Mouse (Mus musculus): ENCODE results near the gene Coro1b. TPM values are rescaled to one million over a fixed set of nuclear protein-coding genes. Genes with fewer than 3 reads are reported as not detected.

The Coro1b gene
- total RNA-seq, 1 experiment, result 73.8 TPM

DNA sequence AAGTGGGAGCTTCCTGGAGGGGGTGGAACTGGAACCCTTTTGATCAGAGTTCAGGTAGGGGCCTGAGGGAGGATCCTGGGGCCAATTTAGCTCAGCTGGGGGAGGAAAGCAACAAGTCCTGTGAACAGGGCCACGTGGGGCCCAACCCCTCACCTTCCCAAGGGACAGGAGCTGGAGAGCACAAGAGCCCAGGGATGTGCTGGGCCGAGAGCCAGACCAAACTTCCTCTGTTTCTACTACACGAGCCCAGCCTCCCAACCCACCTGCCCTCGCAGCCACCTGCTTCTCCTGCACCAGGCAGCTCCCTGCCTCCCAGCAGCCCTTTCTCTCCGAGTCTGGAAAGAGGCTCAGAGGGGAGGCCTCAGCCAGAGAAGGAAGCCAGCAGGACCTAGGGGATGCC lies 48.1 kb downstream of the Coro1b start:
- H3K4me1 ChIP-seq (ENCODE audit: control insufficient read depth in 2 of 2, insufficient read depth in 2 of 2, low read length in 2 of 2, poor library complexity in 1 of 2), result peaks cover 2 to 15% of the 10 kb centered on the region in 2 experiments; a peak in 3 of 4 replicates
- no peak for DNase-seq (ENCODE audit: low read depth, low spot score)
- TF ChIP-seq ZC3H11A (IDR thresholded peaks at IDR 0.05; ENCODE audit: borderline replicate concordance, low read depth, low read length), result no peak
- no peak for TF ChIP-seq MAFK (IDR thresholded peaks at IDR 0.05; ENCODE audit: insufficient read depth, low read depth, low read length)
- no peak for TF ChIP-seq HCFC1 (IDR thresholded peaks at IDR 0.05; ENCODE audit: borderline replicate concordance, insufficient read depth, low read length)
- TF ChIP-seq CHD2 (IDR thresholded peaks at IDR 0.05; ENCODE audit: low read depth, low read length), result no peak
- no peak for TF ChIP-seq ZNF384 (IDR thresholded peaks at IDR 0.05; ENCODE audit: low read depth, low read length)
- no peak overlapping the region for H3K4me3 ChIP-seq (ENCODE audit: insufficient read depth in 1 of 2, low read depth in 1 of 2, low read length in 2 of 2, poor library complexity in 1 of 2, severe bottlenecking in 1 of 2)
- H3K36me3 ChIP-seq (ENCODE audit: control insufficient read depth, insufficient read depth, low read length, poor library complexity, severe bottlenecking), result peaks cover 63% of the 10 kb centered on the region
- in situ Hi-C loops (cut with MboI; ENCODE audit: low sequenced_read_pairs in 2 of 2, unreplicated experiment in 2 of 2), result no loop called here
- 0 out of 2 replicates have a peak overlapping the region, but pooled peaks have one; percentile 20 for H3K9ac ChIP-seq (ENCODE audit: insufficient read depth, low read depth, low read length, poor library complexity, severe bottlenecking)
- H3K27ac ChIP-seq (ENCODE audit: insufficient read depth, low read depth, low read length, poor library complexity, severe bottlenecking), result no peak overlapping the region
- no peaks in the 10 kb centered on the region for H3K9me3 ChIP-seq (ENCODE audit: control insufficient read depth, insufficient read depth, low read depth, low read length)

DNA sequence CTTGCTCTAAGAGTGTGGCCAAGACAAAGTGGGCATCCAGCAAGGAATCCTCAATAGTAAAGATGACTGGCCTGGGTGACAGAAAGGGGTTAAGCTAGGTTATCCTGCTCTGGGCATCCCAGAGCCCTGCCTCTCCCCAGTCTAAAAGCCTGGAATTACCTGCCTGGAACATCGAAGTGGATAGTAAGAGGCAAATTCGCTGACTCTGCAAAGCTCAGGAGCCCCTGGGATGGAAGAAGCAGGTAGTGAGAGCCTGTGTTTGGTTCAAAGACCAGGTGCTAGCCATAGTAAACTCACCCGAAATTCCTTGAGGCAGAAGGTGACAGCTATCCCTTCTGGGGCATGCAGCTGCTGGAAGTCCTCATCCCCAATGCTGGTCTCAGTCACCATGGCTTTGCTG lies 48.8 kb downstream of the Coro1b start:
- H3K27ac ChIP-seq (ENCODE audit: insufficient read depth, low read depth, low read length, poor library complexity, severe bottlenecking), result no peak overlapping the region
- H3K4me1 ChIP-seq (ENCODE audit: control insufficient read depth in 2 of 2, insufficient read depth in 2 of 2, low read length in 2 of 2, poor library complexity in 1 of 2), result peaks cover 2 to 15% of the 10 kb centered on the region in 2 experiments; a peak in 2 of 4 replicates
- peaks cover 63% of the 10 kb centered on the region for H3K36me3 ChIP-seq (ENCODE audit: control insufficient read depth, insufficient read depth, low read length, poor library complexity, severe bottlenecking)
- no peak overlapping the region for H3K4me3 ChIP-seq (ENCODE audit: insufficient read depth in 1 of 2, low read depth in 1 of 2, low read length in 2 of 2, poor library complexity in 1 of 2, severe bottlenecking in 1 of 2)
- TF ChIP-seq ZNF384 (IDR thresholded peaks at IDR 0.05; ENCODE audit: low read depth, low read length), result no peak
- TF ChIP-seq CHD2 (IDR thresholded peaks at IDR 0.05; ENCODE audit: low read depth, low read length), result no peak
- no peak for TF ChIP-seq HCFC1 (IDR thresholded peaks at IDR 0.05; ENCODE audit: borderline replicate concordance, insufficient read depth, low read length)
- TF ChIP-seq MAFK (IDR thresholded peaks at IDR 0.05; ENCODE audit: insufficient read depth, low read depth, low read length), result peak; percentile 79
- no peak for TF ChIP-seq ZC3H11A (IDR thresholded peaks at IDR 0.05; ENCODE audit: borderline replicate concordance, low read depth, low read length)
- no peak overlapping the region for H3K9ac ChIP-seq (ENCODE audit: insufficient read depth, low read depth, low read length, poor library complexity, severe bottlenecking)
- no peaks in the 10 kb centered on the region for H3K9me3 ChIP-seq (ENCODE audit: control insufficient read depth, insufficient read depth, low read depth, low read length)
- no peak for DNase-seq (ENCODE audit: low read depth, low spot score)
- in situ Hi-C loops (cut with MboI; ENCODE audit: low sequenced_read_pairs in 2 of 2, unreplicated experiment in 2 of 2), result no loop called here

DNA sequence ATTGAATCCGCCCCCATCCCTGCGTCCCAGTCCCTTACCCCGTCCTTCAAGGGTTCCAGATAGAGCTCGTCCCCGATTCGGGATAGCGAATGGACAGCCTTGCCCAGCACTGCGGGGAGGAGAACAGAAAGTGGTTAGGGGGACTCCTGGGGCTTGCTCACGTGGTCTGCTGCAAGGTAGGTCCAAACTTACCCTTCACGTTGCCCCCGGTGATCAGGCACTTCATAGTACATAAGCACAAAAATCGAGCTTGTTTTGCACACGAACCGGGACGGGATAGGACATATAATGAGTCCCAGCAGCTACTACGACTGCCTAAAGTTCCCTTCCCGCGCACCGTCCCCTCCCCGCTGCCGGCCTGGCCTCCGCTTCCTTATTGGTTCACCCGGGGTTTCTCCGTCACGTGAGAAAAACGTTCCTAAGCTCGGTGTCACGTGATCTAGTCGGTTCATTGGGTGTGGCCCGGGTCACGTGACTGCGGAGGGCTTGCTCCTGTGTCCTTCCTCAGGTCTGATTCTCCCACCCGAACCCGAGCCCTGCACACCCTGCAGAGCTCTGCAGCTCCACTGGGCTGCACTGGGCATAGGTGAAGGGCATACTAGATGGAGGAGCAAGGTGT lies 53.0 kb downstream of the Coro1b start, which contains the start of gene Rad9a:
Gene Rad9a (minus strand): TSS at position 372 of the 619 bp plus-strand sequence.
- peak within 1 kb of the TSS; percentile 90 for H3K9ac ChIP-seq (ENCODE audit: insufficient read depth, low read depth, low read length, poor library complexity, severe bottlenecking)
- H3K4me3 ChIP-seq (ENCODE audit: insufficient read depth in 1 of 2, low read depth in 1 of 2, low read length in 2 of 2, poor library complexity in 1 of 2, severe bottlenecking in 1 of 2), result peak within 1 kb of the TSS; percentile 76 to 83
- H3K9me3 ChIP-seq (ENCODE audit: control insufficient read depth, insufficient read depth, low read depth, low read length), result no peaks in the 10 kb centered on the region
- DNase-seq (ENCODE audit: low read depth, low spot score), result peak; percentile 99
- peak within 1 kb of the TSS; percentile 51; the same call in 1 of the 2 replicates for H3K27ac ChIP-seq (ENCODE audit: insufficient read depth, low read depth, low read length, poor library complexity, severe bottlenecking)
- peaks cover 31% of the 10 kb centered on the region for H3K36me3 ChIP-seq (ENCODE audit: control insufficient read depth, insufficient read depth, low read length, poor library complexity, severe bottlenecking)
- TF ChIP-seq CHD2 (IDR thresholded peaks at IDR 0.05; ENCODE audit: low read depth, low read length), result no peak
- TF ChIP-seq ZNF384 (IDR thresholded peaks at IDR 0.05; ENCODE audit: low read depth, low read length), result no peak
- no peak for TF ChIP-seq ZC3H11A (IDR thresholded peaks at IDR 0.05; ENCODE audit: borderline replicate concordance, low read depth, low read length)
- TF ChIP-seq HCFC1 (IDR thresholded peaks at IDR 0.05; ENCODE audit: borderline replicate concordance, insufficient read depth, low read length), result no peak
- no peak for TF ChIP-seq MAFK (IDR thresholded peaks at IDR 0.05; ENCODE audit: insufficient read depth, low read depth, low read length)
- in situ Hi-C loops (cut with MboI; ENCODE audit: low sequenced_read_pairs in 2 of 2, unreplicated experiment in 2 of 2), result no loop called here
- H3K4me1 ChIP-seq (ENCODE audit: control insufficient read depth in 2 of 2, insufficient read depth in 2 of 2, low read length in 2 of 2, poor library complexity in 1 of 2), result peaks cover 2 to 12% of the 10 kb centered on the region in 2 experiments; a peak in 2 of 4 replicates

DNA sequence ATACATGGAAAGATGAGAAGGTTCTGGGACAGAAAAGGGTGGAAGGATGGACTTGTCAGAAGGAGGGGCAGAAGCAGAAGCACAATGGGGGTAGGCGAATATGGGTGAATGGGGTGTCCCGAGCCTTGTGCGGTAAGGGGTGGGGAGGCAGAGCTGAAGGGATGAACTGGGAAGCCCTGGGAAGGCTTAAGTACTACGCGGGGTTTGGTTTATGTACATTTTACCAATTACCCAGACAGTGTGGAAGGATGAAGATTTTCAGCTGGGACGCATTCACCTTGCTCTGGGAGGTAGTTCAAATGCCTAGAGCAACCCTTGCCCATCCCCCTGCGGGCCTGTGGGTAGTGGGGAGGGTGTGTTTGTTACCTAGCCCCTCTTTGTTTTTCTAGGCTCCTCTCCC lies 53.7 kb downstream of the Coro1b start:
- peaks cover 23% of the 10 kb centered on the region for H3K36me3 ChIP-seq (ENCODE audit: control insufficient read depth, insufficient read depth, low read length, poor library complexity, severe bottlenecking)
- TF ChIP-seq HCFC1 (IDR thresholded peaks at IDR 0.05; ENCODE audit: borderline replicate concordance, insufficient read depth, low read length) (no peak), ZNF384 (IDR thresholded peaks at IDR 0.05; ENCODE audit: low read depth, low read length) (no peak), CHD2 (IDR thresholded peaks at IDR 0.05; ENCODE audit: low read depth, low read length) (no peak), ZC3H11A (IDR thresholded peaks at IDR 0.05; ENCODE audit: borderline replicate concordance, low read depth, low read length) (no peak), MAFK (IDR thresholded peaks at IDR 0.05; ENCODE audit: insufficient read depth, low read depth, low read length) (no peak)
- H3K4me1 ChIP-seq (ENCODE audit: control insufficient read depth in 2 of 2, insufficient read depth in 2 of 2, low read length in 2 of 2, poor library complexity in 1 of 2), result peaks cover 2 to 12% of the 10 kb centered on the region in 2 experiments; a peak in 2 of 4 replicates
- H3K9ac ChIP-seq (ENCODE audit: insufficient read depth, low read depth, low read length, poor library complexity, severe bottlenecking), result peak overlapping the region; percentile 73
- in situ Hi-C loops (cut with MboI; ENCODE audit: low sequenced_read_pairs in 2 of 2, unreplicated experiment in 2 of 2), result no loop called here
- H3K27ac ChIP-seq (ENCODE audit: insufficient read depth, low read depth, low read length, poor library complexity, severe bottlenecking), result no peak overlapping the region
- peak overlapping the region; percentile 53 to 58 for H3K4me3 ChIP-seq (ENCODE audit: insufficient read depth in 1 of 2, low read depth in 1 of 2, low read length in 2 of 2, poor library complexity in 1 of 2, severe bottlenecking in 1 of 2)
- H3K9me3 ChIP-seq (ENCODE audit: control insufficient read depth, insufficient read depth, low read depth, low read length), result no peaks in the 10 kb centered on the region
- DNase-seq (ENCODE audit: low read depth, low spot score), result no peak
